Mouse (Mus musculus) lung, postnatal 14 days (tissue): ENCODE results near the gene Ros1.

Source experiments
- DNase-seq: peaks from one replicate; pipeline ENCODE4 v3.0.0; 2021

The Ros1 gene

GRCm38 (mm10) chr10:52194957-52195852, at the start of gene Ros1:
TSS of gene Ros1 (minus strand) at chr10:52195244.
- no peak for DNase-seq

DNA sequence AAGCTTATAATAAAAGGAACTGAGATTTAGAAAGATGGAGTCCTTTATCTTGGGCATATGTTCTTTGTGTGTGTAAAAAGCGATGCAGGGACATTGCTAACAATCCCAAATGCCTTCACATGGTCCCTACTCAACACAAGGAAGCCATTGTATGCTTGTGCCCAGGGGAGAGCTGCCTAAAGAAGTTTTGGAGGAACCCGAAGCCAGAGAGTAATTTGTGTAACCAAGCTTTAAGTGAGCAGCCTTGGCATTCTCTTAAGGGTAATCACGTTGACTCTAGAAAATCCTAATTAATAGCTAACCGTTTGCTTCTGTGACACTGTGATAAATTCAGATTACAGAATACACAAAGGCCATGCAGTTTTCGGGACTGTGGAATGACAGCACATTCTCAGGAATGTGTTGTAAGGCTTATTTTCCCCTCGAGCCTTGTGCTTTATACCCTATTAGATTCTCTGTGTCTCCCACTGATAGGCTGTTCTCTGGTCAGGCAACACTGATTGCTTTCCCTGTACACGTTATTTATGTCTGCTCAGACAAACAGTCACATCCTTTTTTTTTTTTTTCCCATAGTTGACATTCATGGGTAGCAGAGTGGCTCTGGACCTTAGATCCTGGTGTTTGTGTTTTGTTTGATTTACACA, 47.8 kb upstream of the Ros1 start:
- no peak for DNase-seq

GRCm38 (mm10) chr10:52242015-52242414, 47.0 kb upstream of the Ros1 start:
- DNase-seq: no peak

DNA sequence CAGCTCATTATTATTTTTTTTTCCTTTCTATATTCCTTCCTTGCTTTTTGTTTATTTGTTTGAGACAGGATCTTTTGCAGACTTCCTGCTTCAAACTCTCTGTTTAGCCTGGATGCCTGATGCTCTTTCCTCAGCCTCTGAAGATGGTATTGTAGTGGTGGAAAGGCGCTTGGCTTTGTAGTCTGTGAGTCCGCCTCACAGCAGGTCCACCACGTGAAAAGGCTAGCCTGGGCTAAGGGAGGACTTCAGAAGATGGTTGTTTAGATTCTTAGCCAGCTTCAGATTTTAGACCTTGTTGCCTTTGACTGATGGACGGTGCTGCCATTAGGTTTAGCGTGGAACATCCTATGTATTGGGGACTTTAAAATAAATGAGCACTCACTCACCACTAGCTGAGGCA, 40.4 kb upstream of the Ros1 start:
- no peak for DNase-seq

GRCm38 (mm10) chr10:52234654-52234981, 39.6 kb upstream of the Ros1 start:
- DNase-seq: no peak

GRCm38 (mm10) chr10:52233969-52234653, 39.1 kb upstream of the Ros1 start:
- peak; percentile 36 for DNase-seq

- peak; percentile 75 for DNase-seq
Measured at GRCm38 (mm10) chr10:52233301-52233968, 38.4 kb upstream of the Ros1 start, which contains the start of gene Dcbld1. TSS of gene Dcbld1 (plus strand) at chr10:52233619.

DNA sequence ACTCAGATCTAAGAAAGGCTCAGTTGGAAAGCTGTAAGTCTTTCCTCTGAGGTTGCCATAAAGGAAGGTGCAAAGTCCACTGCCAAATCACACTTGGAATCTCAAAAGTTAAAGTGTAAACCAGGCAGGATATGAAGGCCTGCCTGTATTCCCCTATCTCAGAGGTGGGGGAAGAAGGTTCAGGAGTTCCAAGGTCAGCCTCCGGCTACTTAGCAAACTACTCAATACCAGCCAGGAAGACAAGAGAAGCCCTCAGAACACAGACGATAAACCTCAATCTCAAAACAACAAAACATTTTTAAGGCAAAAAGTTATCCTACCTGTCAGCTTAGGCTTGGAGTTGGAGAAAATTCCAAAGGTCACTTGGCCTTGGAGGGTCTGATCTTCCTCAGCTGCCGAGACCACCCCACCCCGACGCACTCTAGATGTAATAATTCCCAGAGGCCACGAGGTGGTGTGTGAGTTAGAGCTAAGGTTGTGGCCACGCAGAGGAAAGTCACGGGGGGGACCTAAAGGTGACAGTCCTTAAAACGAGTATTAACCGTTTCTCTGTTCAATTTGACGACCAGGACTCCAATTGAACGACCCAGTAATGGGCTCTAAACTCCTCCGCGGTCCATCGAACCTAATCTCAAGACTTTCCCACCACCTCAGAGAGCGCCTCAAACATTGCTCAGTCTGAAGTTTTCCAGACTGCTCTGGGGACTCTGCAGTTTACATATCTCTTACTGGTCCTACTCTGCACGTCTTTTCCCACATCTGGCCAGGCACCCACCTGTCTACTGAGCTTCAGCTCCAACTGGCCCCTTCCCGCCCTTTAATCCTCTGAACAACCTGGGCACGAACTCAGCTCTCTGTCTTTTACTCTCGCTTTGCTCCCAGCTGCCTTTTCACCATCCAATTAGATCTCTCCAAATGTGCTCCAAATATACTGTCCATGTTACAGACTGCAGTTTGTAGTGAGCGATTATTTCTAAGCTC, 37.4 kb upstream of the Ros1 start:
- peak; percentile 43 for DNase-seq

GRCm38 (mm10) chr10:52219600-52219999, 24.6 kb upstream of the Ros1 start:
- no peak for DNase-seq

- DNase-seq: no peak
Measured at GRCm38 (mm10) chr10:52217564-52217934, 22.5 kb upstream of the Ros1 start.

- DNase-seq: peak; percentile 74
Measured at GRCm38 (mm10) chr10:52216797-52217563, 21.9 kb upstream of the Ros1 start.

DNA sequence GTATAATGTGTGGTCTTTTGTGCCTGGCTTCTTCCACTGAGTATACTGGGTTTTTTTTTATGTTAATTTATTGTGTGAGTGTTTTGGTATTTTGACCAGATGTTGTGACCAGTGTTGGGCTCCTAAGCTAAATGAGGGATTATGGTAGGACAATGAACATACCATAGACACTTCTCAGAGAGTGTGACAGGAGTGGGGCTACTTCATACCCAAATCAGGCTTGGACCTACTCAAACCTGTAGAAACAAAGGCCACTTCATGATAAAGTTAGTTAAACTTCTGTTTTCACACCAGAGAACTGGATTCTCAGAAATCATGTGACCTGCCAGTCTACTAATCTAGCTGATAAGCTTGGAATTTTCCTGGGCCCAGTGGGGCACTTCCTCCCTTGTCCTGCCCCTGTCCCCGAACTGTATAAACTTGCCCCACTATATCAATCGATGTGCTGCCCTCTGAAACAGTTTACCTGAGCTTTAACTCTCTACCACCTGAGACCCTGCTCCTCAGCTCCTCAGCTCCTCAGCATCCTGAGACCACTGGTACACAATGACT, 20.3 kb upstream of the Ros1 start:
- no peak for DNase-seq

- no peak for DNase-seq
Measured at GRCm38 (mm10) chr10:52204006-52204405, 9.0 kb upstream of the Ros1 start.

- no peak for DNase-seq
Measured at GRCm38 (mm10) chr10:52185900-52186299, 9.1 kb downstream of the Ros1 start.

- no peak for DNase-seq
Measured at GRCm38 (mm10) chr10:52182878-52183277, 12.2 kb downstream of the Ros1 start.

- DNase-seq: no peak
Measured at GRCm38 (mm10) chr10:52174376-52174775, 20.7 kb downstream of the Ros1 start.

GRCm38 (mm10) chr10:52170489-52170888, 24.6 kb downstream of the Ros1 start:
- no peak for DNase-seq

- no peak for DNase-seq
Measured at GRCm38 (mm10) chr10:52169841-52170240, 25.2 kb downstream of the Ros1 start.

- DNase-seq: no peak
Measured at GRCm38 (mm10) chr10:52165376-52165775, 29.7 kb downstream of the Ros1 start.

DNA sequence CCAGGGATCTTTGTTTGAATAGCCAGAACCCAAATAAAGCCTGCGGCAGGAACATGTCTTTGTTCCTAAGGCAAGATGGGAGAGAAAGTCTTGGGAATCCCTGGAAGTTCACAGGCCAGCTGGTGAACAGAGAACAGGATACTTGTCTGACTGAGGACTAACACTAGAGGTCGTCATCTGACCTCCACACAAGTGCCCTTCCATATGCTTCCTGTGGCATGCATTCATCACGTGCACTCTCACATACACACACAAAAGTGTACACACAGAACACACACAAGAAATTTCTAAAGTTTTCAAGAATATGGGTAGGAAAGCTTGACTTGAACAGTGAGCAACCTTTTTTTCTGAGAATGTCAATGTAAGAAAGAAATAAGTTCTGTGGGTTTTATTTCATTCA, 34.4 kb downstream of the Ros1 start:
- no peak for DNase-seq

DNA sequence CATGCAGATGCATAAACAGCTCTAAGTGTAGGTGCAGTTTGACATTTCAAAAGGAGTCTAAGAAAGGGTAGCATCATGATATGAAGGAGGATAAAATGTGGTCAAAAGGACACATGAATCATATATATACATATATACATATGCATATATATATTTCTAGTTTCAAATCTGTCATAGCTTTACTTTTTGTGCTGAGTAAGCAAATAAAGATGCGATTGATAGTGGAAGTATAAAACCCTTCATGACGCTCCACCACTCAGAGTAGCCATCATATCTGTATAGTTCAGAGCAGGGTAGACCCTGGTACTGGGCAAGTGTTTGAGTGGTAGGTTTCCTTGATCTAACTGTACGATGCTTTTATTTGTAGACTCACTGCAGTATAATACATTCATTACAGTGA, 35.3 kb downstream of the Ros1 start:
- no peak for DNase-seq
